Mouse (Mus musculus) adipocyte (in vitro differentiated cells): Measurements from ENCODE around the gene Gm10228.
"Not testable (repeated sequence)": the region's sequence is repeated elsewhere in the genome, so short reads cannot be mapped to it uniquely, and the experiment has no call there.

Experiments
- DNase-seq: peaks from one replicate; pipeline ENCODE4 v3.0.0-alpha.2; 2016; ENCODE audit warnings: low spot score

The Gm10228 gene

DNA sequence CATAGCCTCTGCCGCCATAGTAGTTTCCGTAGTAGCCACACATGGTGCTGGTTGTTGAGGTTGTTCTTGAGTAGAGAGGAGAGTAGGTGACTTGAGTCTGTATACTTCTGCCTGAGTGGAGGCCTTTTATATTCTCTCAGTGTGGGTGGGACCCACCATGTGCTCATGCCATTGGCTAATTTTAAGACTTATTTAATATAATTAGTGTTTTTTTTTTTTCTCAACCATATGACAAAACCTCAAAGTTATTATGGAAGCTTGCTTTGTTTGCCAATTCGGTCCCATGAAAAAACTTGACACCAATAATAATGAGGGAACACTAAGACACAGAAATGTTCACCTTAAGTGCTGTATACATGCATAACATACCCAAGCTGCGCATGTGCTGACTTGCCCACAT, at the start of gene Gm10228:
TSS of gene Gm10228 (minus strand) at position 101 of the 400 bp plus-strand sequence.
- DNase-seq: not testable (repeated sequence)

DNA sequence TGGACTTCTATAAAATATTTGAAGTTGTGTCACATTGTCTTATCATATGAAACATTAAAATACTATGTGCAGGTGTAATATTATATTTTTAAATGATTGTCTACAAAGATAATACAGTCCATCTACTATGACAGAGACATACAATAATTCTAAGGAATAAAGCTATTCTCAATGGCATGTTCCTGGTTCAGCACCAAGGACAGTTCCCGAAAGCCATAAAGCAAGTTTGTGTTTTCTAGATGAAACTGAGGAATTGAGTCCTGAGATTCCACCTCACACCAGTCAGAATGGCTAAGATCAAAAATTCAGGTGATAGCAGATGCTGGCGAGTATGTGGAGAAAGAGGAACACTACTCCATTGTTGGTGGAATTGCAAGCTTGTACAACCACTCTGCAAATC, 29.8 kb upstream of the Gm10228 start:
- DNase-seq: peak; percentile 18

DNA sequence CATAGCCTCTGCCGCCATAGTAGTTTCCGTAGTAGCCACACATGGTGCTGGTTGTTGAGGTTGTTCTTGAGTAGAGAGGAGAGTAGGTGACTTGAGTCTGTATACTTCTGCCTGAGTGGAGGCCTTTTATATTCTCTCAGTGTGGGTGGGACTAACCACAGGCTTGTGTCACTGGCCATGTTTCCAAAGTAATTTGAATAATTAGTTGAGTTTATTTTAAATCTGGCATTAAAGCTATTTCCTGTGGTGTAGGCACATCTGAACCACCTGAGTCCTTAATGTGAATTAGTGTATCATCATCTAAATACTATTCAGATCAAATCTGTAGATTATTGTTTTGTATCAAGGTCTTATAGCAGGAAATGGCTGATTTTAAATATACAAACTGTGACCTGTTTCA, 22.6 kb upstream of the Gm10228 start, which contains the start of gene 1110025L11Rik:
TSS of gene 1110025L11Rik (minus strand) at position 101 of the 400 bp plus-strand sequence.
- DNase-seq: not testable (repeated sequence)

DNA sequence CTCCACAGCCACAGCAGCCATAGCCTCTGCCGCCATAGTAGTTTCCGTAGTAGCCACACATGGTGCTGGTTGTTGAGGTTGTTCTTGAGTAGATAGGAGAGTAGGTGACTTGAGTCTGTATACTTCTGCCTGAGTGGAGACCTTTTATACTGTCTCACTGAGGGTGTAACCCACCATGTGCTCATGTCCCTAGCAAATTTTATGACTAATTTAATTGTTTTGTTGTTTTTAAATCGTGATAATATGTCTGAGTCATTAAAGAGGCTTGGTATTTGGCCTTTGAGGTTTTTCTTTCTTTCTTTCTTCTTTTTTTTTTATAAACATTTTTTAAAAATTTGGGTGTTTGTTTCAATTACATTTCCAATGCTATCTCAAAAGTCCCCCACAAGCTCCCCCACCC, 6.5 kb upstream of the Gm10228 start, which contains the start of gene Krtap6-5:
TSS of gene Krtap6-5 (minus strand) at position 101 of the 400 bp plus-strand sequence.
- DNase-seq: no peak

DNA sequence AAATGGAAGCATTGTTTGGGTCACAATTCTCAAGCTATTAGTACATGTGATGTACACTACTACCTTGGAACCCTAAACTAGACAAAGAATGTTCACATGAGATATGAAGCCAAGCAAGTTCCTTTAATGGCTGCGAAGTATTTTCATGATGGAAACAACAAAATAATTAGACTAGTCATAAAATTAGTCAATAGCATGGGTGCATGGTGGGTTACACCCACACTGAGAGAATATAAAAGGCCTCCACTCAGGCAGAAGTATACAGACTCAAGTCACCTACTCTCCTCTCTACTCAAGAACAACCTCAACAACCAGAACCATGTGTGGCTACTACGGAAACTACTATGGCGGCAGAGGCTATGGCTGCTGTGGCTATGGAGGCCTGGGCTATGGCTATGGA, 9.9 kb downstream of the Gm10228 start, which contains the start of gene Krtap6-1:
TSS of gene Krtap6-1 (plus strand) at position 301 of the 400 bp plus-strand sequence.
- DNase-seq: not testable (repeated sequence)

DNA sequence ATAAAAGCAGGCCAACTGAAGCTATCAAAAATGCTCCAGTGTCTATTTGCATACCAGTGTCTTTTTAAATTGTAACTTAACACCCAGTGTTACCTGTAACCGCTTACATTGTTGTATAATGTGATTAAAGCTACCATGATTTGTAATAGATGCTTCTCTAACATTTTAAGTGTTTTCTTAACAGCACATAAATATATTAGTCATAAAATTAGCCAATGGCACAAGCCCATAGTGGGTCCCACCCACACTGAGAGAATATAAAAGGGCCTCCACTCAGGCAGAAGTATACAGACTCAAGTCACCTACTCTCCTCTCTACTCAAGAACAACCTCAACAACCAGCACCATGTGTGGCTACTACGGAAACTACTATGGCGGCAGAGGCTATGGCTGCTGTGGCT, 26.3 kb downstream of the Gm10228 start, which contains the start of gene Gm10229:
TSS of gene Gm10229 (plus strand) at position 301 of the 400 bp plus-strand sequence.
- not testable (repeated sequence) for DNase-seq

DNA sequence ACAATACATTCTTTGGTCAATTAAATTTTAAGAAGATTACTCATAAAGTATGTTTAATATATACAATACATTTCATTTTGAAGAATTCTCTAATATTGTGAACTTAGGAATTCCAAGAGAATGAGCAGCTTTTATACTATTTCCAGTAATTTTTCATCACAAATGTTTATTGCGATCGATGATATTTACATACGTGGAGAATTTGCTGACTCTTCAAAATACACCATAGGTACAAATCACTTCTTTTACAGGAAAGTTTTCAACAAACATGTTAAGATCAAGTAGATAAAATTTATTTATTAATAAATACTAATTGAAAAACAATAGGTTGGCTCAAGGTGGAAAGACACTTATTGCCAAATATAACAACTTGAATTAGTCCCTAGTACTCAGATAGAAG, 27.3 kb downstream of the Gm10228 start:
- no peak for DNase-seq

DNA sequence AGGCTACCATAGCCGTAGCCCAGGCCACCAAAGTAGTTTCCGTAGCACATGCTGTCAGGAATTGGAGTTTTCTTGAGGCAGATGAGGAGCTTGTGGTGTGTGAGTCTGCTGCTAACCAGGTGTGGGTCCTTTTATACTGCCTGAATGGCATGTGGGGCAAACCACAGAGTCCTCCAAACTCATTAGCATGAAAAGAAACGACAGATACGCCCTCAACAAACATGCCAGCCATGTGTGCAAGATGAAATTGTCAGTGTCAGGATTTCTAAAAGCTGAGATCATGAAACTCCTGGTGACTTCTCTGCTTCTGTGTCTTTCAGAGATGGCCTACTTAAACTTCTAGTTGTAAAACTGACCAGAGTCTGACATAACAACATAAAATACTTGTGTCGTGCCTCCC, 30.6 kb downstream of the Gm10228 start, which contains the start of gene Krtap22-2:
TSS of gene Krtap22-2 (minus strand) at position 101 of the 400 bp plus-strand sequence.
- no peak for DNase-seq
